Mouse (Mus musculus): ENCODE results near the gene 4931422A03Rik. TPM values are rescaled to one million over a fixed set of nuclear protein-coding genes. Genes with fewer than 3 reads are reported as not detected.

4931422A03Rik gene
- polyA plus RNA-seq, 1 experiment: 0.19 TPM

- Histone ChIP-seq H3K79me2 (ENCODE audit: control insufficient read depth, insufficient read depth) (no peaks in the 10 kb centered on the region), H3ac (ENCODE audit: control insufficient read depth, insufficient read length) (no peak overlapping the region), H3K4me3 (no peak overlapping the region), H3K27me3 (ENCODE audit: control insufficient read depth, insufficient read depth, insufficient read length) (peaks cover 45% of the 10 kb centered on the region), H3K4me2 (ENCODE audit: low read depth) (no peak overlapping the region), H3K36me3 (ENCODE audit: control insufficient read depth, insufficient read depth) (no peaks in the 10 kb centered on the region)
- TF ChIP-seq MYOG (IDR thresholded peaks at IDR 0.05; ENCODE audit: control insufficient read depth in 1 of 3, insufficient read depth in 1 of 3, insufficient read length in 2 of 3, low read depth in 2 of 3) (no peak), POLR2A (IDR thresholded peaks at IDR 0.05; ENCODE audit: insufficient read length, low read depth) (no peak), SRF (IDR thresholded peaks at IDR 0.05; ENCODE audit: control insufficient read depth, insufficient read length, low read depth) (no peak), USF1 (IDR thresholded peaks at IDR 0.05; ENCODE audit: low read depth) (no peak), TCF3 (IDR thresholded peaks at IDR 0.05; ENCODE audit: insufficient read length, low read depth) (no peak), CEBPB (IDR thresholded peaks at IDR 0.05; ENCODE audit: insufficient read depth, poor library complexity, severe bottlenecking) (no peak), POLR2AphosphoS2 (IDR thresholded peaks at IDR 0.05; ENCODE audit: insufficient read length, low read depth) (no peak), REST (IDR thresholded peaks at IDR 0.05; ENCODE audit: insufficient read depth, insufficient read length) (no peak), TCF12 (IDR thresholded peaks at IDR 0.05; ENCODE audit: insufficient read depth, poor library complexity, severe bottlenecking) (no peak), MYOD1 (IDR thresholded peaks at IDR 0.05; ENCODE audit: control insufficient read depth in 1 of 3, insufficient read length in 2 of 3, low read depth in 2 of 3) (no peak)
Observed at GRCm38 (mm10) chr2:103938573-103938972, 89.6 kb downstream of the 4931422A03Rik start.

GRCm38 (mm10) chr2:103937670-103938069 lies 90.5 kb downstream of the 4931422A03Rik start:
- Histone ChIP-seq H3ac (ENCODE audit: control insufficient read depth, insufficient read length) (no peak overlapping the region), H3K4me3 (no peak overlapping the region), H3K79me2 (ENCODE audit: control insufficient read depth, insufficient read depth) (no peaks in the 10 kb centered on the region), H3K27me3 (ENCODE audit: control insufficient read depth, insufficient read depth, insufficient read length) (peaks cover 37% of the 10 kb centered on the region), H3K4me2 (ENCODE audit: low read depth) (no peak overlapping the region), H3K36me3 (ENCODE audit: control insufficient read depth, insufficient read depth) (no peaks in the 10 kb centered on the region)
- TF ChIP-seq REST (IDR thresholded peaks at IDR 0.05; ENCODE audit: insufficient read depth, insufficient read length): no peak
- no peak for TF ChIP-seq CEBPB (IDR thresholded peaks at IDR 0.05; ENCODE audit: insufficient read depth, poor library complexity, severe bottlenecking)
- TF ChIP-seq MAX (IDR thresholded peaks at IDR 0.05; ENCODE audit: low read depth): no peak
- TF ChIP-seq POLR2AphosphoS2 (IDR thresholded peaks at IDR 0.05; ENCODE audit: insufficient read length, low read depth): no peak
- TF ChIP-seq MYOG (IDR thresholded peaks at IDR 0.05; ENCODE audit: control insufficient read depth in 1 of 3, insufficient read depth in 1 of 3, insufficient read length in 2 of 3, low read depth in 2 of 3): no peak
- no peak for TF ChIP-seq TCF12 (IDR thresholded peaks at IDR 0.05; ENCODE audit: insufficient read depth, poor library complexity, severe bottlenecking)
- TF ChIP-seq USF1 (IDR thresholded peaks at IDR 0.05; ENCODE audit: low read depth): no peak
- TF ChIP-seq POLR2A (IDR thresholded peaks at IDR 0.05; ENCODE audit: insufficient read length, low read depth): no peak
- no peak for TF ChIP-seq TCF3 (IDR thresholded peaks at IDR 0.05; ENCODE audit: insufficient read length, low read depth)
- no peak for TF ChIP-seq E2F4 (IDR thresholded peaks at IDR 0.05; ENCODE audit: insufficient read depth)
- no peak for TF ChIP-seq SRF (IDR thresholded peaks at IDR 0.05; ENCODE audit: control insufficient read depth, insufficient read length, low read depth)
- TF ChIP-seq MYOD1 (IDR thresholded peaks at IDR 0.05; ENCODE audit: control insufficient read depth in 1 of 3, insufficient read length in 2 of 3, low read depth in 2 of 3): no peak

GRCm38 (mm10) chr2:103936666-103937065 lies 91.5 kb downstream of the 4931422A03Rik start:
- Histone ChIP-seq H3K36me3 (ENCODE audit: control insufficient read depth, insufficient read depth) (no peaks in the 10 kb centered on the region), H3K4me2 (ENCODE audit: low read depth) (no peak overlapping the region), H3K4me3 (no peak overlapping the region), H3ac (ENCODE audit: control insufficient read depth, insufficient read length) (no peak overlapping the region), H3K79me2 (ENCODE audit: control insufficient read depth, insufficient read depth) (no peaks in the 10 kb centered on the region), H3K27me3 (ENCODE audit: control insufficient read depth, insufficient read depth, insufficient read length) (peaks cover 38% of the 10 kb centered on the region)
- TF ChIP-seq REST (IDR thresholded peaks at IDR 0.05; ENCODE audit: insufficient read depth, insufficient read length) (no peak), TCF12 (IDR thresholded peaks at IDR 0.05; ENCODE audit: insufficient read depth, poor library complexity, severe bottlenecking) (no peak), MYOG (IDR thresholded peaks at IDR 0.05; ENCODE audit: control insufficient read depth in 1 of 3, insufficient read depth in 1 of 3, insufficient read length in 2 of 3, low read depth in 2 of 3) (no peak), MAX (IDR thresholded peaks at IDR 0.05; ENCODE audit: low read depth) (no peak), MYOD1 (IDR thresholded peaks at IDR 0.05; ENCODE audit: control insufficient read depth in 1 of 3, insufficient read length in 2 of 3, low read depth in 2 of 3) (no peak), E2F4 (IDR thresholded peaks at IDR 0.05; ENCODE audit: insufficient read depth) (no peak), TCF3 (IDR thresholded peaks at IDR 0.05; ENCODE audit: insufficient read length, low read depth) (no peak), SRF (IDR thresholded peaks at IDR 0.05; ENCODE audit: control insufficient read depth, insufficient read length, low read depth) (no peak), POLR2A (IDR thresholded peaks at IDR 0.05; ENCODE audit: insufficient read length, low read depth) (no peak), USF1 (IDR thresholded peaks at IDR 0.05; ENCODE audit: low read depth) (no peak), CEBPB (IDR thresholded peaks at IDR 0.05; ENCODE audit: insufficient read depth, poor library complexity, severe bottlenecking) (no peak), POLR2AphosphoS2 (IDR thresholded peaks at IDR 0.05; ENCODE audit: insufficient read length, low read depth) (no peak)

GRCm38 (mm10) chr2:103935691-103936435 lies 92.3 kb downstream of the 4931422A03Rik start:
- Histone ChIP-seq H3K4me3 (no peak overlapping the region), H3K27me3 (ENCODE audit: control insufficient read depth, insufficient read depth, insufficient read length) (peaks cover 34% of the 10 kb centered on the region), H3K36me3 (ENCODE audit: control insufficient read depth, insufficient read depth) (no peaks in the 10 kb centered on the region), H3K4me2 (ENCODE audit: low read depth) (no peak overlapping the region), H3K79me2 (ENCODE audit: control insufficient read depth, insufficient read depth) (no peaks in the 10 kb centered on the region), H3ac (ENCODE audit: control insufficient read depth, insufficient read length) (no peak overlapping the region)
- TF ChIP-seq MYOG (IDR thresholded peaks at IDR 0.05; ENCODE audit: control insufficient read depth in 1 of 3, insufficient read depth in 1 of 3, insufficient read length in 2 of 3, low read depth in 2 of 3): no peak
- no peak for TF ChIP-seq REST (IDR thresholded peaks at IDR 0.05; ENCODE audit: insufficient read depth, insufficient read length)
- no peak for TF ChIP-seq USF1 (IDR thresholded peaks at IDR 0.05; ENCODE audit: low read depth)
- no peak for TF ChIP-seq CEBPB (IDR thresholded peaks at IDR 0.05; ENCODE audit: insufficient read depth, poor library complexity, severe bottlenecking)
- TF ChIP-seq E2F4 (IDR thresholded peaks at IDR 0.05; ENCODE audit: insufficient read depth): no peak
- no peak for TF ChIP-seq MYOD1 (IDR thresholded peaks at IDR 0.05; ENCODE audit: control insufficient read depth in 1 of 3, insufficient read length in 2 of 3, low read depth in 2 of 3)
- no peak for TF ChIP-seq POLR2AphosphoS2 (IDR thresholded peaks at IDR 0.05; ENCODE audit: insufficient read length, low read depth)
- TF ChIP-seq POLR2A (IDR thresholded peaks at IDR 0.05; ENCODE audit: insufficient read length, low read depth): no peak
- no peak for TF ChIP-seq SRF (IDR thresholded peaks at IDR 0.05; ENCODE audit: control insufficient read depth, insufficient read length, low read depth)
- no peak for TF ChIP-seq TCF12 (IDR thresholded peaks at IDR 0.05; ENCODE audit: insufficient read depth, poor library complexity, severe bottlenecking)
- TF ChIP-seq MAX (IDR thresholded peaks at IDR 0.05; ENCODE audit: low read depth): no peak
- no peak for TF ChIP-seq TCF3 (IDR thresholded peaks at IDR 0.05; ENCODE audit: insufficient read length, low read depth)

Measured in myocyte (in vitro differentiated cells).